Mouse (Mus musculus): ENCODE data around the gene Shank1. TPM values are rescaled to one million over a fixed set of nuclear protein-coding genes. Genes with fewer than 3 reads are reported as not detected.
"Not testable (repeated sequence)": the region's sequence is repeated elsewhere in the genome, so short reads cannot be mapped to it uniquely, and the experiment has no call there.

The Shank1 gene
- polyA plus RNA-seq, 1 experiment from 2014 or later = 0.53 TPM

GRCm38 (mm10) chr7:44291418-44291817, 18.6 kb upstream of the Shank1 start:
- Histone ChIP-seq H3K9ac (ENCODE audit: low read length) (no peak overlapping the region), H3K36me3 (ENCODE audit: control insufficient read depth, insufficient read depth, low read length) (no peaks in the 10 kb centered on the region), H3K4me3 (ENCODE audit: low read depth, low read length) (no peak overlapping the region), H3K27ac (replicated peaks) (no peak overlapping the region), H3K9me3 (ENCODE audit: control insufficient read depth, low read length) (no peaks in the 10 kb centered on the region), H3K27me3 (ENCODE audit: control insufficient read depth, insufficient read depth, low read length) (no peaks in the 10 kb centered on the region), H3K4me1 (replicated peaks; ENCODE audit: control insufficient read depth, insufficient read depth) (no peaks in the 10 kb centered on the region), H3K4me2 (replicated peaks; ENCODE audit: low read depth) (no peak overlapping the region)
- ATAC-seq (ENCODE audit: low FRiP score, low TSS enrichment) (no peak), DNase-seq (ENCODE audit: low spot score) (no peak)
- TF ChIP-seq CTCF (IDR thresholded peaks at IDR 0.05; ENCODE audit: low read depth) (no peak), EP300 (optimal IDR thresholded peaks at IDR 0.05) (no peak)
- 52% methylated on average over 4 of the region's 4 CpGs for WGBS

GRCm38 (mm10) chr7:44297501-44297900, 12.6 kb upstream of the Shank1 start:
- WGBS = 89% methylated on average over 2 of the region's 2 CpGs
- H3K27me3 ChIP-seq (ENCODE audit: control insufficient read depth, insufficient read depth, low read length); H3K9ac ChIP-seq (ENCODE audit: low read length); H3K36me3 ChIP-seq (ENCODE audit: control insufficient read depth, insufficient read depth, low read length); H3K9me3 ChIP-seq (ENCODE audit: control insufficient read depth, low read length); DNase-seq (ENCODE audit: low spot score); H3K4me3 ChIP-seq (ENCODE audit: low read depth, low read length); H3K27ac ChIP-seq (replicated peaks); H3K4me2 ChIP-seq (replicated peaks; ENCODE audit: low read depth); H3K4me1 ChIP-seq (replicated peaks; ENCODE audit: control insufficient read depth, insufficient read depth); ATAC-seq (ENCODE audit: low FRiP score, low TSS enrichment): not testable (repeated sequence)

- WGBS = 83% methylated on average over 14 of the region's 14 CpGs
- Histone ChIP-seq H3K27ac (replicated peaks) (peak overlapping the region; percentile 92), H3K9me3 (ENCODE audit: control insufficient read depth, low read length) (no peaks in the 10 kb centered on the region), H3K4me2 (replicated peaks; ENCODE audit: low read depth) (peak overlapping the region; percentile 86), H3K4me3 (ENCODE audit: low read depth, low read length) (peak overlapping the region; percentile 59), H3K36me3 (ENCODE audit: control insufficient read depth, insufficient read depth, low read length) (no peaks in the 10 kb centered on the region), H3K27me3 (ENCODE audit: control insufficient read depth, insufficient read depth, low read length) (no peaks in the 10 kb centered on the region), H3K9ac (ENCODE audit: low read length) (peak overlapping the region; percentile 85), H3K4me1 (replicated peaks; ENCODE audit: control insufficient read depth, insufficient read depth) (no peaks in the 10 kb centered on the region)
- DNase-seq (ENCODE audit: low spot score) = no peak
- TF ChIP-seq EP300 (optimal IDR thresholded peaks at IDR 0.05) (no peak), CTCF (IDR thresholded peaks at IDR 0.05; ENCODE audit: low read depth) (no peak)
- ATAC-seq (ENCODE audit: low FRiP score, low TSS enrichment) = no peak
Observed at GRCm38 (mm10) chr7:44303346-44304340, 6.4 kb upstream of the Shank1 start.

- H3K36me3 ChIP-seq (ENCODE audit: control insufficient read depth, insufficient read depth, low read length) = no peaks in the 10 kb centered on the region
- no peaks in the 10 kb centered on the region for H3K9me3 ChIP-seq (ENCODE audit: control insufficient read depth, low read length)
- ATAC-seq (ENCODE audit: low FRiP score, low TSS enrichment) = peak; percentile 6
- under 1% methylated on average over 25 of the region's 25 CpGs for WGBS
- H3K9ac ChIP-seq (ENCODE audit: low read length) = peak overlapping the region; percentile 85
- H3K27me3 ChIP-seq (ENCODE audit: control insufficient read depth, insufficient read depth, low read length) = no peaks in the 10 kb centered on the region
- TF ChIP-seq EP300 (optimal IDR thresholded peaks at IDR 0.05) (no peak), CTCF (IDR thresholded peaks at IDR 0.05; ENCODE audit: low read depth) (no peak)
- H3K4me3 ChIP-seq (ENCODE audit: low read depth, low read length) = peak overlapping the region; percentile 59
- H3K4me1 ChIP-seq (replicated peaks; ENCODE audit: control insufficient read depth, insufficient read depth) = no peaks in the 10 kb centered on the region
- peak overlapping the region; percentile 92 for H3K27ac ChIP-seq (replicated peaks)
- peak overlapping the region; percentile 86 for H3K4me2 ChIP-seq (replicated peaks; ENCODE audit: low read depth)
- DNase-seq (ENCODE audit: low spot score) = no peak
Observed at GRCm38 (mm10) chr7:44304463-44304774, 5.6 kb upstream of the Shank1 start.

DNA sequence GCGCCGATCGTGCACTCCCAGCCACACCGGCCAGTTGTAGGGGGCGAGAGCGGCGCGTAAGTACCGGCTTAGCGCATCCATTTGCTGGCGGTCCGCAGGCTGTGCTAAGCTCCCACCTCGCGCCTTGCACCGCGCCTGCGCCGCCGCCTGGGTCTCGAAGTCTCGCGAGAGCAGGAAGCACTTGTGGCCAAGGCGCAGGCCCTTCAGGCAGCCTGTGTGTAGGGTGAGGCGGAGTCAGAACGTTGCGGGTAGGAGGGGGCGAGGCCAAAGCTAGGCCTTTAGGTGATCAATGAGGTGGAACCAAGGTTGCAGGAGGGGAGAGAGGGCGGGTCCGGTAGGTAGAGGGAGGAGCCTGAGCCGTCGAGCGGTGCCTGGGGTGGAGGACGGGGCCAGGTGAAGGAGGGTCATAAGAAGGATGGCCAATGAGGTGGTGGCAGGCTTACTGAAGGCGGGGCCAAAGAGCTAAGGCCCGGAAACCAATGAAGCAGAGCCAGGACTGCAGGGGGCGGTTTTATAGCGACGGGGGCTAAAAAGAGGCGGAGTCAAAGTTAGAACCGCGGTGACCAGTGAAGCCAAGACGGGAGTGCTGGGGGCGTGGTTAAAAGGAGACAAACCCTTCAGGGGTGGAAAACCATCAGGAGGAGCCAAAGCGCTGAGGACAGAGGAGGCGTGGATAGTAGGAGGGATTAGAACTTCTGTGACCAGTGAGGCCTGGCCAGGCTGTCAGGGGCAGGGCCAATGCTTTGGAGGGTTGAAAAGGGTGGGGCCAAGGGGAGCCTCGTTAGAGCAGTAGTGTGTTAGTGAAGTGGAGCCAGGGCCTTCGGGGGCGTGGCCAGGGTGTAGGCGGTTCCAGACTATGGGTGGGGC, 5.0 kb upstream of the Shank1 start:
- H3K36me3 ChIP-seq (ENCODE audit: control insufficient read depth, insufficient read depth, low read length) = no peaks in the 10 kb centered on the region
- peak overlapping the region; percentile 92 for H3K27ac ChIP-seq (replicated peaks)
- no peaks in the 10 kb centered on the region for H3K27me3 ChIP-seq (ENCODE audit: control insufficient read depth, insufficient read depth, low read length)
- peak overlapping the region; percentile 86 for H3K4me2 ChIP-seq (replicated peaks; ENCODE audit: low read depth)
- H3K4me1 ChIP-seq (replicated peaks; ENCODE audit: control insufficient read depth, insufficient read depth) = no peaks in the 10 kb centered on the region
- ATAC-seq (ENCODE audit: low FRiP score, low TSS enrichment) = peak; percentile 97
- peak; percentile 98 for DNase-seq (ENCODE audit: low spot score)
- TF ChIP-seq EP300 (optimal IDR thresholded peaks at IDR 0.05) (peak; percentile 95), CTCF (IDR thresholded peaks at IDR 0.05; ENCODE audit: low read depth) (peak; percentile 2)
- peak overlapping the region; percentile 59 for H3K4me3 ChIP-seq (ENCODE audit: low read depth, low read length)
- no peaks in the 10 kb centered on the region for H3K9me3 ChIP-seq (ENCODE audit: control insufficient read depth, low read length)
- peak overlapping the region; percentile 85 for H3K9ac ChIP-seq (ENCODE audit: low read length)
- under 1% methylated on average over 48 of the region's 49 CpGs for WGBS
